Mouse (Mus musculus): Measurements from ENCODE around the gene Fbxw8.

DNA sequence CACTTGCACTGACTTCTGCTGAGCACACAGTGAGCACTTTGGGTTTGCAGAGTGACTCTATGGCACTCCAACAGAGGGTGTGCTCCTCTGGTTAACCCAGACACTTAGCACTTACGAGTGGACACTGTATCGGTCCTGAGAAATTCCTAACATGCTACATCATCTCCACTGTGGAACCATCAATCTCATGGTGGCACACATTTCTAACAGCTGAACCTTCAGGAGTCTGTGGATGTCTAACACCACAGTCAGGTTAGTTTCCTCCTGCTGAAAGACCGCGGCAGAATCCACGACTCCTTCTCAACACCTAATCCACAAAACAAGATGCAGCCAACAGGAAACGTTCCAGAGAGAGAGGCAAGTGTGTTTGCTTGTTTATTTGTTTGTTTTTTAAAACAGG, 76.7 kb downstream of the Fbxw8 start:
- no peak for TF ChIP-seq CTCF (IDR thresholded peaks at IDR 0.05; ENCODE audit: borderline replicate concordance, control insufficient read depth, extremely low read depth, insufficient read depth, low read length, poor library complexity)
- no peak for TF ChIP-seq POLR2A (IDR thresholded peaks at IDR 0.05; ENCODE audit: control insufficient read depth, extremely low read depth, insufficient read depth, low read length, poor library complexity)
